Mouse (Mus musculus): ENCODE data around the gene Tgm5. TPM values are rescaled to one million over a fixed set of nuclear protein-coding genes. Genes with fewer than 3 reads are reported as not detected.

Tgm5 gene
- polyA plus RNA-seq, 1 experiment from 2014 or later = not detected

GRCm38 (mm10) chr2:121036733-121037341, 48.8 kb downstream of the Tgm5 start, which contains the start of gene Epb42:
Gene Epb42, minus strand, starts transcription at chr2:121037072.
- Histone ChIP-seq H3K27me3 (replicated peaks) (no peaks in the 10 kb centered on the region), H3K9me3 (no peaks in the 10 kb centered on the region), H3K9ac (no peak within 1 kb of the TSS), H3K36me3 (replicated peaks) (no peaks in the 10 kb centered on the region), H3K4me3 (no peak within 1 kb of the TSS), H3K4me1 (no peaks in the 10 kb centered on the region), H3K4me2 (no peak within 1 kb of the TSS), H3K27ac (no peak within 1 kb of the TSS)
- WGBS = 73% methylated on average over 5 of the region's 5 CpGs
- no peak for ATAC-seq (replicated peaks)

- no peak overlapping the region for H3K4me2 ChIP-seq
- 72% methylated on average over 5 of the region's 5 CpGs for WGBS
- no peak overlapping the region for H3K9ac ChIP-seq
- H3K4me1 ChIP-seq = no peaks in the 10 kb centered on the region
- no peak overlapping the region for H3K27ac ChIP-seq
- H3K36me3 ChIP-seq (replicated peaks) = peaks cover under 1% of the 10 kb centered on the region; the same call in 1 of the 2 replicates
- no peaks in the 10 kb centered on the region for H3K27me3 ChIP-seq (replicated peaks)
- no peak for ATAC-seq (replicated peaks)
- no peaks in the 10 kb centered on the region for H3K9me3 ChIP-seq
- H3K4me3 ChIP-seq = no peak overlapping the region
These were observed 62.7 kb downstream of the Tgm5 start for GRCm38 (mm10) chr2:121022918-121023317.

GRCm38 (mm10) chr2:121017151-121017550, 68.5 kb downstream of the Tgm5 start:
- Histone ChIP-seq H3K27ac (no peak overlapping the region), H3K4me2 (no peak overlapping the region), H3K27me3 (replicated peaks) (no peaks in the 10 kb centered on the region), H3K36me3 (replicated peaks) (peaks cover 31% of the 10 kb centered on the region), H3K4me3 (no peak overlapping the region), H3K9ac (no peak overlapping the region), H3K4me1 (no peaks in the 10 kb centered on the region), H3K9me3 (no peaks in the 10 kb centered on the region)
- 97% methylated on average over 1 of the region's 1 CpGs for WGBS
- ATAC-seq (replicated peaks) = no peak

GRCm38 (mm10) chr2:121016226-121016625, 69.4 kb downstream of the Tgm5 start:
- Histone ChIP-seq H3K36me3 (replicated peaks) (peaks cover 40% of the 10 kb centered on the region), H3K4me2 (no peak overlapping the region), H3K4me1 (no peaks in the 10 kb centered on the region), H3K27me3 (replicated peaks) (no peaks in the 10 kb centered on the region), H3K27ac (no peak overlapping the region), H3K9ac (no peak overlapping the region), H3K4me3 (no peak overlapping the region), H3K9me3 (no peaks in the 10 kb centered on the region)
- no peak for ATAC-seq (replicated peaks)
- WGBS = 84% methylated on average over 9 of the region's 9 CpGs

- no peak overlapping the region for H3K4me3 ChIP-seq
- peaks cover 41% of the 10 kb centered on the region for H3K36me3 ChIP-seq (replicated peaks)
- WGBS = 88% methylated on average over 2 of the region's 2 CpGs
These were observed 70.1 kb downstream of the Tgm5 start for GRCm38 (mm10) chr2:121015507-121015906.

GRCm38 (mm10) chr2:121012676-121013075, 73.0 kb downstream of the Tgm5 start:
- no peaks in the 10 kb centered on the region for H3K27me3 ChIP-seq (replicated peaks)
- no peak for ATAC-seq (replicated peaks)
- peaks cover 11% of the 10 kb centered on the region for H3K4me1 ChIP-seq
- H3K9ac ChIP-seq = no peak overlapping the region
- no peak overlapping the region for H3K27ac ChIP-seq
- H3K36me3 ChIP-seq (replicated peaks) = peaks cover 38% of the 10 kb centered on the region
- no peak overlapping the region for H3K4me2 ChIP-seq
- H3K4me3 ChIP-seq = no peak overlapping the region
- 91% methylated on average over 9 of the region's 9 CpGs for WGBS
- no peaks in the 10 kb centered on the region for H3K9me3 ChIP-seq

More at GRCm38 (mm10) chr2:121015507-121015906, 70.1 kb downstream of the Tgm5 start:
- Histone ChIP-seq H3K27ac (no peak overlapping the region), H3K9me3 (no peaks in the 10 kb centered on the region), H3K4me1 (no peaks in the 10 kb centered on the region), H3K4me2 (no peak overlapping the region), H3K27me3 (replicated peaks) (no peaks in the 10 kb centered on the region), H3K9ac (no peak overlapping the region)
- ATAC-seq (replicated peaks) = no peak

- Histone ChIP-seq H3K27me3 (replicated peaks) (no peaks in the 10 kb centered on the region), H3K4me3 (peak overlapping the region; percentile 93), H3K9me3 (no peaks in the 10 kb centered on the region), H3K36me3 (replicated peaks) (peaks cover 17% of the 10 kb centered on the region), H3K27ac (no peak overlapping the region), H3K4me1 (peaks cover 11% of the 10 kb centered on the region), H3K4me2 (peak overlapping the region; percentile 89), H3K9ac (peak overlapping the region; percentile 87)
- 31% methylated on average over 5 of the region's 5 CpGs for WGBS
- no peak for ATAC-seq (replicated peaks)
These were observed 76.5 kb downstream of the Tgm5 start for GRCm38 (mm10) chr2:121009071-121009677.

- Histone ChIP-seq H3K9me3 (no peaks in the 10 kb centered on the region), H3K4me1 (peaks cover 11% of the 10 kb centered on the region), H3K27ac (peak overlapping the region; percentile 70), H3K36me3 (replicated peaks) (peaks cover 17% of the 10 kb centered on the region), H3K27me3 (replicated peaks) (no peaks in the 10 kb centered on the region), H3K9ac (peak overlapping the region; percentile 87), H3K4me2 (peak overlapping the region; percentile 89), H3K4me3 (peak overlapping the region; percentile 93)
- ATAC-seq (replicated peaks) = peak; percentile 28; the same call in 1 of the 2 replicates
- 2% methylated on average over 12 of the region's 12 CpGs for WGBS
These were observed 77.0 kb downstream of the Tgm5 start for GRCm38 (mm10) chr2:121008664-121009007.

- Histone ChIP-seq H3K9ac (peak within 1 kb of the TSS; percentile 87), H3K4me2 (peak within 1 kb of the TSS; percentile 89), H3K9me3 (no peaks in the 10 kb centered on the region), H3K4me1 (peaks cover 11% of the 10 kb centered on the region), H3K27me3 (replicated peaks) (no peaks in the 10 kb centered on the region), H3K27ac (peak within 1 kb of the TSS; percentile 70), H3K4me3 (peak within 1 kb of the TSS; percentile 93), H3K36me3 (replicated peaks) (peaks cover 17% of the 10 kb centered on the region)
- WGBS = 2% methylated on average over 32 of the region's 34 CpGs
- ATAC-seq (replicated peaks) = peak; percentile 98
These were observed 77.5 kb downstream of the Tgm5 start, which contains the start of gene Ccndbp1 for GRCm38 (mm10) chr2:121007925-121008663. Gene Ccndbp1, plus strand, starts transcription at chr2:121008403.

- WGBS = 95% methylated on average over 1 of the region's 1 CpGs
- no peak overlapping the region for H3K4me2 ChIP-seq
- H3K36me3 ChIP-seq (replicated peaks) = peaks cover 8% of the 10 kb centered on the region; the same call in 1 of the 2 replicates
- H3K27ac ChIP-seq = no peak overlapping the region
- no peak for ATAC-seq (replicated peaks)
- no peak overlapping the region for H3K9ac ChIP-seq
- H3K4me3 ChIP-seq = no peak overlapping the region
- H3K4me1 ChIP-seq = peaks cover 11% of the 10 kb centered on the region
- no peaks in the 10 kb centered on the region for H3K9me3 ChIP-seq
- no peaks in the 10 kb centered on the region for H3K27me3 ChIP-seq (replicated peaks)
These were observed 78.7 kb downstream of the Tgm5 start for GRCm38 (mm10) chr2:121006986-121007385.

- ATAC-seq (replicated peaks) = no peak
- 85% methylated on average over 7 of the region's 7 CpGs for WGBS
- no peak overlapping the region for H3K4me3 ChIP-seq
These were observed 81.4 kb downstream of the Tgm5 start for GRCm38 (mm10) chr2:121004018-121004811.

GRCm38 (mm10) chr2:121003586-121003985, 82.1 kb downstream of the Tgm5 start:
- H3K4me3 ChIP-seq = no peak overlapping the region
- no peaks in the 10 kb centered on the region for H3K36me3 ChIP-seq (replicated peaks)
- 69% methylated on average over 2 of the region's 2 CpGs for WGBS
- H3K4me1 ChIP-seq = no peaks in the 10 kb centered on the region
- no peak overlapping the region for H3K4me2 ChIP-seq
- H3K27me3 ChIP-seq (replicated peaks) = no peaks in the 10 kb centered on the region
- no peak overlapping the region for H3K27ac ChIP-seq
- no peak overlapping the region for H3K9ac ChIP-seq
- no peak for ATAC-seq (replicated peaks)
- no peaks in the 10 kb centered on the region for H3K9me3 ChIP-seq

More at GRCm38 (mm10) chr2:121004018-121004811, 81.4 kb downstream of the Tgm5 start:
- H3K27ac ChIP-seq = no peak overlapping the region
- H3K36me3 ChIP-seq (replicated peaks) = no peaks in the 10 kb centered on the region
- H3K4me2 ChIP-seq = no peak overlapping the region
- H3K9me3 ChIP-seq = no peaks in the 10 kb centered on the region
- peaks cover 6% of the 10 kb centered on the region for H3K4me1 ChIP-seq
- H3K9ac ChIP-seq = no peak overlapping the region
- no peaks in the 10 kb centered on the region for H3K27me3 ChIP-seq (replicated peaks)
